Mouse (Mus musculus) induced T-regulatory cell, adult 2 months (primary cell): ENCODE results near the gene Ogn.

ENCODE experiments used
- DNase-seq: peaks from one replicate; pipeline ENCODE4 v3.0.0-alpha.2; 2012; ENCODE audit warnings: low read depth

Ogn gene

DNA sequence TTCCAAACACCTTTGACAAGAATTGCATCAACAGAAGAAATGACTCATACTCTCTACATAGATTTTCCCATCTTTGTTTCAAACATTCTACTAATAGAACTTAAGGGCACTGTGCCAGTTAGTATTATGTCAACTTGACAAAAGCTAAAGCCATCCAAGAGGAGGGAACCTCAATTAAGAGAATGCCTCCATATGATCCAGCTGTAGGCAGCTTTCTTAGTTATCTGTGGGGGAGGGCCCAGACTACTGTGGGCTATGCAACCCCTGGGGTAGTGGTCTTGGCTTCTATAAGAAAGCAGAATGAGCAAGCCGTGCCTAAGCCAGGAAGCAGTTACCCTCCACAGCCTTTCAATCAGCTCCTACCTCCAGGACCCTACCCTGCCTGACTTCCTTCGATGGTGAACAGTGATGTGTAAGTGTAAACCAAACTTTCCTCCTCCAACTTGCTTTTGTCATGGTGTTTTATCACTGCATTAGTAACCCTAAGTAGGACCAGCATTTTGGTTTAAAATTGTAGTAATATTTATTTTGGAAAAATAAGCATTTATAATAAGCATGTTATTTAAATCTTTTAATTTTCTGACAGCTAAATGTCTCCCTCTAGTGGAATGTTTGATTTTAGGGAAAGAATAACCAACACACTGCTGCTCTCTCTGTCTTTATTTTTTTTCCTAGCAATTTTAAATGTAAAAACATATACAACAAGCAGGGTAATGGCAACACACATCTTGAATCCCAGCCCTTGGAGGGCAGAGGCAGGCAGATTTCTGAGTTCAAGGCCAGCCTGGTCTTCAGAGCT lies 37.1 kb downstream of the Ogn start:
- peak; percentile 78 for DNase-seq

GRCm38 (mm10) chr13:49646019-49646418 lies 38.2 kb downstream of the Ogn start:
- DNase-seq, result no peak

DNA sequence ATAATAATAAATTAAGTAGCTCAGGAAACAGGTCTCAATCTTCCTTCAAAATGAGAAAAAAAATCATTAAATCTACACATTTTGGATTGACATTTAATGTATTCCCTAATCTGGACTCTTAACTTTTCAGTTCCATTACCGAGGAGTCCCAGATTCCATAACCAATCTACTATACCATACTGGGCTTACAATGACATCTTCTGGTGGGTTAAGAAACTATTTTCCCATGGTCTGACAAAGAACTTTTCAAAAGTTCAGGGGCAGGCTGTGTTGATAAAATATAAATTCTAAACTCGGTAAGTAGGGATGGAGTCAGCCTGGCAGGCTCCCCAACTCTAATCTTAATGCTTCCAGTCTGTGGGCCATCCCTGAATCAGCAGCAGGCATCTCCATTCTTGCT lies 43.3 kb downstream of the Ogn start:
- DNase-seq, result no peak

DNA sequence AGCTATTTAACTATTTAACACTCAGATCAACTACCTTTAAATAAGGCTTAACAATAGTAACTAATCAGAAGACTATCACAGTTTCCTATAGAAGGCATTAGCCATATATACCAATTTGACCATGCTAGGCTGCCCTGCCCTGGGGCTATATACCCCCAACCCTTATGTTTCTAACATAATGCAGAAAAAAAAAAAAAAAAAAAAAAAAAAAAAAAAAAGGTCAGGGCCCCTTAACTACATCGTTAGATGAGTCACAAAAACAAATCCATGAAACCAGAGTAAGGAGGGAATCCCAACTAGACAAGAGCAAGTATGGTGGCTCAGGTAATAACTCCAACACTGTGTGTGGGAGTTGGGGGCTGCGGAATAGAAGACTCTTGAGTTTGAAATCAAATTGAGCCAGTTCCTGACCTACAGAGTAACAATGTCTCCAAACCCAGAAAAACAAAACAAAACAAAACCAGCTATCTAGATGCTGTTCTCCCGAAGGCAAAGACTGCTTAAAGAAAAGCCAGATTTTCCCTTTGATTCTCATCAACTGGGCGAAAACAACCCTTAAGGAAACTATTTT lies 44.0 kb downstream of the Ogn start:
- DNase-seq, result no peak

- peak; percentile 100 for DNase-seq
Measured at GRCm38 (mm10) chr13:49652481-49653179, 44.8 kb downstream of the Ogn start, which contains the start of the genes Cenpp and Nol8. Gene Cenpp, minus strand, starts transcription at chr13:49652785. Gene Nol8, plus strand, starts transcription at chr13:49653078.

- DNase-seq, result no peak
Measured at GRCm38 (mm10) chr13:49653180-49653541, 45.3 kb downstream of the Ogn start.
